Mouse (Mus musculus) gastrocnemius, adult 2 months (tissue): ENCODE results near the gene Fbln2. TPM values are rescaled to one million over a fixed set of nuclear protein-coding genes. Genes with fewer than 3 reads are reported as not detected.

Experiments used
- DNase-seq: peaks from one replicate; pipeline ENCODE4 v3.0.0; 2022
- H3K27ac ChIP-seq: fragments of 200-600 bp; 2 replicates; pipeline ENCODE4 v1.8.1; 2022; ENCODE audit warnings: mild to moderate bottlenecking
- H3K4me3 ChIP-seq: fragments of 200-600 bp; 2 replicates; pipeline ENCODE4 v1.8.1; 2022; ENCODE audit warnings: mild to moderate bottlenecking, moderate library complexity
- CTCF ChIP-seq: fragments of 200-600 bp; IDR thresholded peaks from 2 replicates; pipeline ENCODE4 v1.8.1; 2022; ENCODE audit warnings: antibody characterized with exemption, mild to moderate bottlenecking, moderate library complexity
- intact Hi-C: fragments of 180-260 bp; cut with DNase I; formaldehyde crosslinking; loops from one replicate; pipeline ENCODE4 v1.15.1; 2025
- total RNA-seq, 2 experiments: library from RNA; stranded (reverse); gene quantifications; 2 replicates each; pipeline ENCODE4 v1.2.3; 2021

The Fbln2 gene
- total RNA-seq, 2 experiments from 2014 or later, result 43.6 to 64.7 TPM

GRCm38 (mm10) chr6:91220062-91220461 lies 7.8 kb downstream of the Fbln2 start:
- Histone ChIP-seq H3K27ac (no peak overlapping the region), H3K4me3 (no peak overlapping the region)
- no peak for TF ChIP-seq CTCF
- DNase-seq, result no peak
- intact Hi-C loops, result no loop called here

GRCm38 (mm10) chr6:91221094-91221493 lies 8.8 kb downstream of the Fbln2 start:
- no peak overlapping the region for H3K27ac ChIP-seq
- TF ChIP-seq CTCF, result no peak
- intact Hi-C loops, result no loop called here
- DNase-seq, result no peak
- no peak overlapping the region for H3K4me3 ChIP-seq

- DNase-seq, result peak; percentile 56
- intact Hi-C loops, result no loop called here
- TF ChIP-seq CTCF, result no peak
- Histone ChIP-seq H3K4me3 (no peak overlapping the region; the same call in 1 of the 2 replicates), H3K27ac (peak overlapping the region; percentile 59)
Measured at GRCm38 (mm10) chr6:91222694-91223346, 10.6 kb downstream of the Fbln2 start.

GRCm38 (mm10) chr6:91224939-91225338 lies 12.7 kb downstream of the Fbln2 start:
- TF ChIP-seq CTCF, result no peak
- no peak for DNase-seq
- Histone ChIP-seq H3K27ac (no peak overlapping the region), H3K4me3 (no peak overlapping the region)
- intact Hi-C loops, result no loop called here

GRCm38 (mm10) chr6:91225346-91225745 lies 13.1 kb downstream of the Fbln2 start:
- no peak for TF ChIP-seq CTCF
- no peak overlapping the region for H3K27ac ChIP-seq
- intact Hi-C loops, result no loop called here
- H3K4me3 ChIP-seq, result no peak overlapping the region
- DNase-seq, result no peak

GRCm38 (mm10) chr6:91226058-91226457 lies 13.8 kb downstream of the Fbln2 start:
- Histone ChIP-seq H3K27ac (no peak overlapping the region), H3K4me3 (no peak overlapping the region)
- no peak for TF ChIP-seq CTCF
- no peak for DNase-seq
- intact Hi-C loops, result no loop called here

GRCm38 (mm10) chr6:91228980-91229379 lies 16.7 kb downstream of the Fbln2 start:
- Histone ChIP-seq H3K4me3 (no peak overlapping the region), H3K27ac (no peak overlapping the region)
- intact Hi-C loops, result no loop called here
- DNase-seq, result peak; percentile 56
- TF ChIP-seq CTCF, result no peak

- intact Hi-C loops, result no loop called here
- no peak for DNase-seq
- no peak for TF ChIP-seq CTCF
Measured at GRCm38 (mm10) chr6:91231000-91231399, 18.7 kb downstream of the Fbln2 start.

GRCm38 (mm10) chr6:91231523-91231922 lies 19.3 kb downstream of the Fbln2 start:
- Histone ChIP-seq H3K4me3 (no peak overlapping the region), H3K27ac (no peak overlapping the region)
- intact Hi-C loops, result no loop called here
- TF ChIP-seq CTCF, result no peak
- DNase-seq, result no peak

More at GRCm38 (mm10) chr6:91231000-91231399, 18.7 kb downstream of the Fbln2 start:
- no peak overlapping the region for H3K27ac ChIP-seq
- H3K4me3 ChIP-seq, result no peak overlapping the region

GRCm38 (mm10) chr6:91233011-91233410 lies 20.8 kb downstream of the Fbln2 start:
- Histone ChIP-seq H3K27ac (no peak overlapping the region), H3K4me3 (no peak overlapping the region)
- peak; percentile 40 for DNase-seq
- peak; percentile 43 for TF ChIP-seq CTCF
- intact Hi-C loops, result no loop called here

GRCm38 (mm10) chr6:91233424-91234015 lies 21.3 kb downstream of the Fbln2 start:
- intact Hi-C loops, result no loop called here
- no peak overlapping the region for H3K27ac ChIP-seq

GRCm38 (mm10) chr6:91236006-91236405 lies 23.8 kb downstream of the Fbln2 start:
- DNase-seq, result no peak

More at GRCm38 (mm10) chr6:91233424-91234015, 21.3 kb downstream of the Fbln2 start:
- H3K4me3 ChIP-seq, result no peak overlapping the region
- TF ChIP-seq CTCF, result no peak
- no peak for DNase-seq

GRCm38 (mm10) chr6:91236429-91236828 lies 24.2 kb downstream of the Fbln2 start:
- no peak for TF ChIP-seq CTCF
- DNase-seq, result peak; percentile 68
- peak overlapping the region; percentile 60 for H3K27ac ChIP-seq
- intact Hi-C loops, result no loop called here
- no peak overlapping the region for H3K4me3 ChIP-seq

More at GRCm38 (mm10) chr6:91236006-91236405, 23.8 kb downstream of the Fbln2 start:
- peak overlapping the region; percentile 60 for H3K27ac ChIP-seq
- intact Hi-C loops, result no loop called here
- no peak for TF ChIP-seq CTCF
- H3K4me3 ChIP-seq, result no peak overlapping the region

GRCm38 (mm10) chr6:91237273-91237672 lies 25.0 kb downstream of the Fbln2 start:
- intact Hi-C loops, result no loop called here
- DNase-seq, result no peak
- Histone ChIP-seq H3K27ac (peak overlapping the region; percentile 60; the same call in 1 of the 2 replicates), H3K4me3 (no peak overlapping the region)
- no peak for TF ChIP-seq CTCF
